Mouse (Mus musculus) brain, embryonic 14.5 days (tissue): ENCODE measurements around the gene Atp6ap1.

Source experiments
- CTCF ChIP-seq: fragments of 200-500 bp; IDR thresholded peaks from 2 replicates; pipeline ENCODE4 v1.5.1; 2012; ENCODE audit warnings: inconsistent platforms, mild to moderate bottlenecking, moderate library complexity, borderline replicate concordance; ENCODE audit not compliant: insufficient read depth, insufficient read length; ENCODE audit errors: extremely low read depth
- POLR2A ChIP-seq: fragments of 200-500 bp; IDR thresholded peaks from 2 replicates; pipeline ENCODE4 v1.6.1; 2012; ENCODE audit warnings: mild to moderate bottlenecking, inconsistent platforms, borderline replicate concordance; ENCODE audit not compliant: poor library complexity, insufficient read depth, insufficient read length, severe bottlenecking; ENCODE audit errors: extremely low read depth

- TF ChIP-seq CTCF (no peak), POLR2A (no peak)
These were observed 32.3 kb downstream of the Atp6ap1 start for GRCm38 (mm10) chrX:74329215-74329671.
